Mouse (Mus musculus) MEL (cell line): ENCODE data around the gene Kdelc1. TPM values are rescaled to one million over a fixed set of nuclear protein-coding genes. Genes with fewer than 3 reads are reported as not detected.
A peak's percentile ranks its signal among the peaks of the same experiment; 100 is the strongest.

ENCODE experiments used
- DNase-seq: peaks from one replicate; pipeline ENCODE4 v3.0.0; 2011; ENCODE audit warnings: low read depth, low spot score
- H3K27ac ChIP-seq: 2 replicates; pipeline ENCODE4 v1.5.1; 2012; ENCODE audit warnings: low read depth, mild to moderate bottlenecking, control low read depth, low read length, moderate library complexity; ENCODE audit not compliant: control insufficient read depth
- H3K27me3 ChIP-seq, 2 experiments: fragments of 150-350 bp in 1 of 2; sonication (generic) in 1 of 2; 2 replicates each; pipeline ENCODE4 v1.6.1; 2012; ENCODE audit warnings: low read length in 2 of 2, mild to moderate bottlenecking in 2 of 2, improper control_type of control experiment in 1 of 2, moderate library complexity in 1 of 2; ENCODE audit not compliant: insufficient read depth in 2 of 2, control insufficient read depth in 1 of 2
- H3K36me3 ChIP-seq, 2 experiments: 2 replicates each; pipeline ENCODE4 v1.6.1; 2012 to 2014; ENCODE audit warnings: low read length in 2 of 2, improper control_type of control experiment in 1 of 2, inconsistent platforms in 1 of 2, mild to moderate bottlenecking in 1 of 2; ENCODE audit not compliant: insufficient read depth in 2 of 2, control insufficient read depth in 1 of 2
- H3K4me1 ChIP-seq, 2 experiments: fragments of 150-350 bp in 1 of 2; sonication (generic) in 1 of 2; 2 replicates each; pipeline ENCODE4 v1.6.1; 2012; ENCODE audit warnings: low read length in 2 of 2, improper control_type of control experiment in 1 of 2, mild to moderate bottlenecking in 1 of 2; ENCODE audit not compliant: insufficient read depth in 2 of 2, control insufficient read depth in 1 of 2
- H3K4me3 ChIP-seq, 2 experiments: fragments of 150-350 bp in 1 of 2; sonication (generic) in 1 of 2; 2 replicates each; pipeline ENCODE4 v1.5.1; 2012; ENCODE audit warnings: low read depth in 2 of 2, low read length in 2 of 2, mild to moderate bottlenecking in 2 of 2, moderate library complexity in 2 of 2, control low read depth in 1 of 2, improper control_type of control experiment in 1 of 2; ENCODE audit not compliant: control insufficient read depth in 1 of 2, insufficient read depth in 1 of 2
- H3K79me2 ChIP-seq: 2 replicates; pipeline ENCODE4 v1.6.1; 2012; ENCODE audit warnings: mild to moderate bottlenecking, low read length, moderate library complexity; ENCODE audit not compliant: control insufficient read depth, poor library complexity, insufficient read depth
- H3K9ac ChIP-seq: 2 replicates; pipeline ENCODE4 v1.6.1; 2012; ENCODE audit warnings: low read depth, mild to moderate bottlenecking, control low read depth, low read length, moderate library complexity; ENCODE audit not compliant: control insufficient read depth, poor library complexity, severe bottlenecking
- H3K9me3 ChIP-seq: fragments of 150-350 bp; sonication (generic); replicated peaks from 2 replicates; pipeline ENCODE4 v1.6.1; 2012; ENCODE audit warnings: mild to moderate bottlenecking, low read length, improper control_type of control experiment, moderate library complexity; ENCODE audit not compliant: insufficient read depth
- BHLHE40 ChIP-seq: IDR thresholded peaks from 2 replicates; pipeline ENCODE4 v1.6.1; 2012; ENCODE audit warnings: low read depth, mild to moderate bottlenecking, inconsistent platforms, low read length, improper control_type of control experiment, borderline replicate concordance
- CHD1 ChIP-seq: IDR thresholded peaks from 2 replicates; pipeline ENCODE4 v1.6.1; 2012; ENCODE audit warnings: low read depth, mild to moderate bottlenecking, inconsistent platforms, low read length, improper control_type of control experiment
- EP300 ChIP-seq, 2 experiments: IDR thresholded peaks; 2 replicates each; pipeline ENCODE4 v1.6.1; 2011; ENCODE audit warnings: improper control_type of control experiment in 2 of 2, low read length in 2 of 2, low read depth in 1 of 2, mild to moderate bottlenecking in 1 of 2
- GABPA ChIP-seq: IDR thresholded peaks from 2 replicates; pipeline ENCODE4 v1.6.1; 2012; ENCODE audit warnings: low read depth, mild to moderate bottlenecking, inconsistent platforms, low read length, improper control_type of control experiment, moderate library complexity
- GATA1 ChIP-seq: IDR thresholded peaks from 2 replicates; pipeline ENCODE4 v1.6.1; 2011; ENCODE audit warnings: low read depth, low read length, improper control_type of control experiment
- MEF2A ChIP-seq: IDR thresholded peaks from 2 replicates; pipeline ENCODE4 v1.6.1; 2014; ENCODE audit warnings: low read depth, mild to moderate bottlenecking, inconsistent platforms, low read length, improper control_type of control experiment; ENCODE audit not compliant: poor library complexity, insufficient replicate concordance, severe bottlenecking; ENCODE audit errors: extremely low read depth
- MXI1 ChIP-seq: IDR thresholded peaks from 2 replicates; pipeline ENCODE4 v1.6.1; 2011; ENCODE audit warnings: mild to moderate bottlenecking, low read depth, low read length, improper control_type of control experiment
- MYC ChIP-seq: IDR thresholded peaks from 2 replicates; pipeline ENCODE4 v1.6.1; 2011; ENCODE audit warnings: low read depth, mild to moderate bottlenecking, low read length, improper control_type of control experiment, moderate library complexity
- NELFE ChIP-seq: IDR thresholded peaks from 2 replicates; pipeline ENCODE4 v1.6.1; 2011; ENCODE audit warnings: low read depth, low read length, improper control_type of control experiment
- POLR2A ChIP-seq, 2 experiments: IDR thresholded peaks; 2 replicates each; pipeline ENCODE4 v1.6.1; 2011 to 2012; ENCODE audit warnings: low read length in 2 of 2, mild to moderate bottlenecking in 2 of 2, control low read depth in 1 of 2, improper control_type of control experiment in 1 of 2, low read depth in 1 of 2, moderate library complexity in 1 of 2; ENCODE audit not compliant: control insufficient read depth in 1 of 2, insufficient read depth in 1 of 2, poor library complexity in 1 of 2
- RAD21 ChIP-seq: IDR thresholded peaks from 2 replicates; pipeline ENCODE4 v1.6.1; 2011; ENCODE audit warnings: mild to moderate bottlenecking, low read depth, low read length, improper control_type of control experiment
- SIN3A ChIP-seq: IDR thresholded peaks from 2 replicates; pipeline ENCODE4 v1.6.1; 2012; ENCODE audit warnings: low read length, improper control_type of control experiment, inconsistent platforms
- SMC3 ChIP-seq: IDR thresholded peaks from 2 replicates; pipeline ENCODE4 v1.6.1; 2011; ENCODE audit warnings: low read depth, low read length, improper control_type of control experiment
- TAL1 ChIP-seq: IDR thresholded peaks from 2 replicates; pipeline ENCODE4 v1.6.1; 2012; ENCODE audit warnings: mild to moderate bottlenecking, inconsistent platforms, low read length, moderate library complexity, mixed read lengths
- TCF12 ChIP-seq: IDR thresholded peaks from 2 replicates; pipeline ENCODE4 v1.6.1; 2014; ENCODE audit warnings: low read depth, mild to moderate bottlenecking, inconsistent platforms, low read length, improper control_type of control experiment, moderate library complexity
- USF1 ChIP-seq: IDR thresholded peaks from 2 replicates; pipeline ENCODE4 v1.6.1; 2014; ENCODE audit warnings: low read depth, mild to moderate bottlenecking, inconsistent platforms, low read length, improper control_type of control experiment, moderate library complexity
- ZC3H11A ChIP-seq: IDR thresholded peaks from 2 replicates; pipeline ENCODE4 v1.6.1; 2012; ENCODE audit warnings: low read depth, mild to moderate bottlenecking, inconsistent platforms, low read length, improper control_type of control experiment
- ZKSCAN1 ChIP-seq: IDR thresholded peaks from 2 replicates; pipeline ENCODE4 v1.6.1; 2012; ENCODE audit warnings: low read depth, mild to moderate bottlenecking, inconsistent platforms, low read length, improper control_type of control experiment, moderate library complexity
- ZNF384 ChIP-seq: IDR thresholded peaks from 2 replicates; pipeline ENCODE4 v1.6.1; 2012; ENCODE audit warnings: low read depth, mild to moderate bottlenecking, inconsistent platforms, low read length, improper control_type of control experiment
- polyA plus RNA-seq, 2 experiments: library from polyadenylated mRNA; stranded (reverse) in 1 of 2; unstranded in 1 of 2; fragments of >175 nt in 1 of 2; fragments of >200 nt in 1 of 2; gene quantifications; 2 replicates each; pipeline versions ENCODE4 v1.2.1 to v1.2.4; 2012; ENCODE audit warnings: low replicate concordance in 2 of 2, low read depth in 1 of 2; ENCODE audit not compliant: insufficient read length in 2 of 2, insufficient read depth in 1 of 2, missing spikeins in 1 of 2
- total RNA-seq: library from RNA; depleted of rRNA; stranded (reverse); fragments of 300-350 nt; gene quantifications from 2 replicates; pipeline ENCODE4 v1.2.3, GENCODE M21; 2012

Kdelc1 gene
- total and polyA plus RNA-seq, 3 experiments, result 17.6 to 28.7 TPM; not detected in 1

DNA sequence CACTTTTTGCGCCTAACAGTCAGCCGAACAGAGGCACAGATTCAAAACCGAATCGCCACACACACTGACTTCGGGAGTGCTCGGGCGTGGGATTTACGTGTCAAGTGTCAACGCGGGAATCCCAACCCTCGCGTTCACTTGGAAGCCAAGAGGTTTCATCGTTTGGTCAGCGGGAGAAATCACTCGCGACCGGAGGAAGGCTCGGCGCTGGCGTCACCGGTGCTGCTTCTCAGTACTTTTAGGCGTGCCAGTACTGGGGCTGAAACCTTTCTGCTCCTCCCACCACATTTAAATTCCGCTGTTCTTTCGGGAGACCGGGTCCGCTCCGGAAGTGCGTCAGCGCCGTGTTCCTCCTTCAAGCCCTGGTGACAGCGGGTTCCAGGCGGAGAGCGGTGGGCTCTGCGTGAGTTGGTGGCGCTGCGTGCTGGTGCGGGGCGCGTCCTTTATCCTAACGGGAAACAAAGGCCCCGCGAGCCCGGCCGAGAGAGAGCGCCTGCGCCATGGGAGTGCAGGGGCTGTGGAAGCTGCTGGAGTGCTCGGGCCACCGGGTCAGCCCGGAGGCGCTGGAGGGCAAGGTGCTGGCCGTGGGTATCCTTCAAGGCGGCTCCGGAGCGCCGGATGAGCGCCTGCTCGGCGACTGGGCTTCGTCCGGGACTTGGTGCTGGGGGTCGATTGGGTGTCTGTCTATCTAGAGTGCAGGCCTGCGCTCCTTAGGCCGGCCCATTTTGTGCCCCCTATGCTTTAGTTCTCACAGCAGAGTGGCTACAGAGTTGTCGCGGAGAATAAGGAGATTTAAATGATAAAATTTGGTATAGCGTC, 29.2 kb upstream of the Kdelc1 start, which contains the start of gene Ercc5 (continued):
- peak; percentile 86 for TF ChIP-seq NELFE
- TF ChIP-seq SMC3, result no peak
- no peak for TF ChIP-seq ZNF384
- TF ChIP-seq POLR2A (IDR thresholded peaks at IDR 0.05; ENCODE audit: control insufficient read depth in 1 of 2, insufficient read depth in 1 of 2, low read depth in 1 of 2, low read length in 2 of 2, poor library complexity in 1 of 2), result peak; percentile 88 to 89
- TF ChIP-seq CHD1, result no peak
- TF ChIP-seq MEF2A, result no peak
- no peak; the same call in 1 of the 2 replicates for TF ChIP-seq MYC
- no peak for TF ChIP-seq EP300 (IDR thresholded peaks at IDR 0.05; ENCODE audit: low read depth in 1 of 2, low read length in 2 of 2)
- no peak for TF ChIP-seq GABPA
- no peak for TF ChIP-seq TAL1
- no peak for TF ChIP-seq ZKSCAN1
- TF ChIP-seq USF1, result no peak
- TF ChIP-seq TCF12, result 0 out of 2 replicates have a peak, but pooled peaks have one; percentile 34
- TF ChIP-seq RAD21, result no peak

DNA sequence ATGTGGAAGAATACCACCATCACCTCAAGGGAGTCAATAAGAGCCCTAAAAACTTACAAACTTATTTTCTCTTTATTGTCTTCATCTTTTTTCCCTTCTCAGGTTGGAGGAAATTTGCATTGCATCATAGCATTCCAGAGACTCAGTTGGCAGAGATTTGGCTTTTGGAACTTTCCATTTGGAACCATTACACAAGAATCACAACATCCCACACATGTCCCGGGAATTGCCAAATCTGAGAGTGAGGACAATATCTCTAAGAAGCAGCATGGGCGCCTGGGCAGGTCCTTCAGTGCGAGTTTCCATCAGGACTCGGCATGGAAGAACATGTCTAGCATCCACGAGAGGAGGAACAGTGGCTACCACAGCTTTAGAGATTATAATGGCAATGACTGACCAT, 24.1 kb upstream of the Kdelc1 start:
- H3K27me3 ChIP-seq, result no peaks in the 10 kb centered on the region
- no peak overlapping the region for H3K27ac ChIP-seq
- no peak overlapping the region for H3K9ac ChIP-seq
- H3K36me3 ChIP-seq, result peaks cover 0 to 23% of the 10 kb centered on the region in 2 experiments; a peak in 3 of 4 replicates
- peaks cover 5 to 18% of the 10 kb centered on the region in 2 experiments for H3K4me1 ChIP-seq
- TF ChIP-seq MXI1, result no peak
- TF ChIP-seq ZNF384, result no peak
- TF ChIP-seq SIN3A, result no peak
- no peak for TF ChIP-seq ZC3H11A
- no peak for TF ChIP-seq BHLHE40
- no peak for TF ChIP-seq POLR2A (IDR thresholded peaks at IDR 0.05; ENCODE audit: control insufficient read depth in 1 of 2, insufficient read depth in 1 of 2, low read depth in 1 of 2, low read length in 2 of 2, poor library complexity in 1 of 2)
- TF ChIP-seq GATA1, result no peak
- TF ChIP-seq USF1, result no peak
- TF ChIP-seq GABPA, result no peak
- TF ChIP-seq ZKSCAN1, result no peak
- H3K79me2 ChIP-seq, result no peaks in the 10 kb centered on the region
- no peak overlapping the region for H3K4me3 ChIP-seq
- no peaks in the 10 kb centered on the region for H3K9me3 ChIP-seq
- DNase-seq, result no peak
